Mouse (Mus musculus) erythroblast, embryonic 14.5 days (primary cell): ENCODE results near the gene Gnai2.

Experiments
- GATA1 ChIP-seq: IDR thresholded peaks from 2 replicates; pipeline ENCODE4 v1.6.1; 2012; ENCODE audit warnings: low read length, inconsistent platforms, mixed read lengths
- TAL1 ChIP-seq: IDR thresholded peaks from 3 replicates; pipeline ENCODE4 v1.6.1; 2012; ENCODE audit warnings: low read length, inconsistent platforms, mixed read lengths

DNA sequence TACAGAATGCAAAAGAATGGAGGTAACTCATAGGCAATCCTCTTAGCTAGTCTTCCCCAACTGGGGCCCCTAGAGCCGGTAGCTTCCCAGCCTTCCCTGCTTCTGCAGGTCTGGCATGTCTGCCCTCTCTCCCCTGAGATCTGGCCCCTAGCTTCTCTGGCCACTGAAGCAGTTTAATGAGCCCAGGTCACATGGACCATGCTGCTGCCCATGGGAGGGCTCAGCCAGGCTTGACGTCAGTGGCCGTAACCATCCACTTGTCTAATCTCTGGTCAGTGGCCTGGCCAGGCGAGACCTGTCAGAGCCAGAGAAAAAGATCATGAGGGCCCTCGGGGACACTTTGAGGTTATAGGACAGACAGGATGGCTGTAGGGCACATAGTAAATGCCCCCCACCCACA lies 35.1 kb upstream of the Gnai2 start:
- TF ChIP-seq GATA1 (no peak), TAL1 (no peak)
